10 mouse cellular contexts compared by ENCODE assay signal in genomic region chr17:86286747-86287271, GRCm38 (mm10).
A peak's percentile ranks its signal among the peaks of the same experiment; 100 is the strongest.
DNase-seq lines count a peak whose midpoint lies in the region; ATAC-seq lines count a peak whose summit lies in the region.
"Had no signal": no experiment of that assay in that cellular context is flagged by ENCODE, and none has a peak within 500 bp of the region (broad histone marks: within the 10 kb centered on the region; RNA-seq: fewer than 3 reads in every experiment).

No protein-coding gene starts in this region.

- 0 out of 2 replicates have a peak, but pooled peaks have one; percentile 16 for ATAC-seq in intestine, embryonic 14.5 days (replicated peaks; ENCODE audit: low FRiP score, low TSS enrichment, low read depth)
- 0 out of 2 replicates have a peak, but pooled peaks have one; percentile 35 for ATAC-seq in lung, embryonic 15.5 days (ENCODE audit: borderline replicate concordance, extremely low read depth, low FRiP score, low TSS enrichment)
- no peak for ATAC-seq in midbrain, embryonic 16.5 days

- no peak overlapping the region for H3K4me3 ChIP-seq in embryonic facial prominence, embryonic 10.5 days
- H3K4me3 ChIP-seq in intestine, embryonic 14.5 days (ENCODE audit: low read depth, low read length): no peak overlapping the region
- H3K4me3 ChIP-seq in lung, embryonic 15.5 days: no peak overlapping the region
- no peak overlapping the region for H3K4me3 ChIP-seq in midbrain, embryonic 16.5 days (ENCODE audit: low read depth, low read length)
- no peak overlapping the region for H3K4me3 ChIP-seq in hindbrain, embryonic 10.5 days
- H3K4me3 ChIP-seq: limb, embryonic 13.5 days had no signal

- peaks cover 25% of the 10 kb centered on the region for H3K4me1 ChIP-seq in embryonic facial prominence, embryonic 10.5 days
- H3K4me1 ChIP-seq in intestine, embryonic 14.5 days (replicated peaks; ENCODE audit: control insufficient read depth, insufficient read depth, low read length): peaks cover 15% of the 10 kb centered on the region
- H3K4me1 ChIP-seq in lung, embryonic 15.5 days: peaks cover 24% of the 10 kb centered on the region
- no peaks in the 10 kb centered on the region for H3K4me1 ChIP-seq in midbrain, embryonic 16.5 days (ENCODE audit: control insufficient read depth, insufficient read depth, low read length)
- H3K4me1 ChIP-seq in hindbrain, embryonic 10.5 days (replicated peaks): peaks cover 23% of the 10 kb centered on the region

- WGBS in embryonic facial prominence, embryonic 10.5 days: 82% methylated on average over 7 of the region's 7 CpGs
- WGBS in intestine, embryonic 14.5 days: 73% methylated on average over 7 of the region's 7 CpGs
- 63% methylated on average over 7 of the region's 7 CpGs for WGBS in lung, embryonic 15.5 days
- WGBS in midbrain, embryonic 16.5 days: 95% methylated on average over 7 of the region's 7 CpGs
- WGBS in hindbrain, embryonic 10.5 days: 85% methylated on average over 7 of the region's 7 CpGs

- H3K27ac ChIP-seq in embryonic facial prominence, embryonic 10.5 days (replicated peaks): peak overlapping the region; percentile 10; the same call in 1 of the 2 replicates
- no peak overlapping the region for H3K27ac ChIP-seq in intestine, embryonic 14.5 days (ENCODE audit: low read depth)
- H3K27ac ChIP-seq in lung, embryonic 15.5 days: no peak overlapping the region
- H3K27ac ChIP-seq in midbrain, embryonic 16.5 days (ENCODE audit: low read length): no peak overlapping the region
- no peak overlapping the region for H3K27ac ChIP-seq in hindbrain, embryonic 10.5 days
- H3K27ac ChIP-seq: limb, embryonic 13.5 days had no signal

- no peak overlapping the region for H3K9ac ChIP-seq in intestine, embryonic 14.5 days (ENCODE audit: low read length)
- no peak overlapping the region for H3K9ac ChIP-seq in lung, embryonic 15.5 days
- no peak overlapping the region for H3K9ac ChIP-seq in midbrain, embryonic 16.5 days (ENCODE audit: low read depth, low read length)
- H3K9ac ChIP-seq: limb, embryonic 13.5 days had no signal

- no peaks in the 10 kb centered on the region for H3K36me3 ChIP-seq in embryonic facial prominence, embryonic 10.5 days (replicated peaks)
- H3K36me3 ChIP-seq in intestine, embryonic 14.5 days (ENCODE audit: control insufficient read depth, insufficient read depth, low read length): no peaks in the 10 kb centered on the region
- H3K36me3 ChIP-seq in lung, embryonic 15.5 days: no peaks in the 10 kb centered on the region
- no peaks in the 10 kb centered on the region for H3K36me3 ChIP-seq in midbrain, embryonic 16.5 days (ENCODE audit: control insufficient read depth, insufficient read depth, low read length)
- H3K36me3 ChIP-seq in hindbrain, embryonic 10.5 days: no peaks in the 10 kb centered on the region
- H3K36me3 ChIP-seq: limb, embryonic 13.5 days had no signal

- DNase-seq in adrenal gland, adult 2 months: peak; percentile 88
- DNase-seq in embryonic facial prominence, embryonic 10.5 days (ENCODE audit: low spot score): no peak
- DNase-seq in intestine, embryonic 14.5 days (ENCODE audit: low spot score): no peak
- DNase-seq in hindbrain, embryonic 10.5 days (ENCODE audit: low spot score): no peak
- no peak for DNase-seq in right cerebral cortex, postnatal 4 days
- DNase-seq in thymus, postnatal 0 days (ENCODE audit: low spot score): no peak
- DNase-seq: thymus, adult 2 months had no signal

- H3K27me3 ChIP-seq in embryonic facial prominence, embryonic 10.5 days (replicated peaks; ENCODE audit: low read depth, poor library complexity, severe bottlenecking): no peaks in the 10 kb centered on the region
- H3K27me3 ChIP-seq in intestine, embryonic 14.5 days (replicated peaks; ENCODE audit: control insufficient read depth, insufficient read depth, low read length): no peaks in the 10 kb centered on the region
- H3K27me3 ChIP-seq in lung, embryonic 15.5 days: no peaks in the 10 kb centered on the region
- no peaks in the 10 kb centered on the region for H3K27me3 ChIP-seq in midbrain, embryonic 16.5 days (ENCODE audit: control insufficient read depth, insufficient read depth, low read depth, low read length)
- H3K27me3 ChIP-seq in hindbrain, embryonic 10.5 days (ENCODE audit: insufficient read depth, poor library complexity, severe bottlenecking): no peaks in the 10 kb centered on the region
- H3K27me3 ChIP-seq: limb, embryonic 13.5 days had no signal

- H3K9me3 ChIP-seq in embryonic facial prominence, embryonic 10.5 days: no peaks in the 10 kb centered on the region
- no peaks in the 10 kb centered on the region for H3K9me3 ChIP-seq in intestine, embryonic 14.5 days (ENCODE audit: control insufficient read depth, low read length)
- no peaks in the 10 kb centered on the region for H3K9me3 ChIP-seq in lung, embryonic 15.5 days
- no peaks in the 10 kb centered on the region for H3K9me3 ChIP-seq in midbrain, embryonic 16.5 days (replicated peaks; ENCODE audit: control insufficient read depth, low read length, poor library complexity, severe bottlenecking)
- no peaks in the 10 kb centered on the region for H3K9me3 ChIP-seq in hindbrain, embryonic 10.5 days
- H3K9me3 ChIP-seq: limb, embryonic 13.5 days had no signal

- H3K4me2 ChIP-seq in intestine, embryonic 14.5 days (ENCODE audit: low read length): no peak overlapping the region
- no peak overlapping the region for H3K4me2 ChIP-seq in lung, embryonic 15.5 days
- no peak overlapping the region for H3K4me2 ChIP-seq in midbrain, embryonic 16.5 days (ENCODE audit: low read length)
- H3K4me2 ChIP-seq: limb, embryonic 13.5 days had no signal
